Comparison of ENCODE assay signal across 8 mouse cellular contexts in the genomic region with DNA sequence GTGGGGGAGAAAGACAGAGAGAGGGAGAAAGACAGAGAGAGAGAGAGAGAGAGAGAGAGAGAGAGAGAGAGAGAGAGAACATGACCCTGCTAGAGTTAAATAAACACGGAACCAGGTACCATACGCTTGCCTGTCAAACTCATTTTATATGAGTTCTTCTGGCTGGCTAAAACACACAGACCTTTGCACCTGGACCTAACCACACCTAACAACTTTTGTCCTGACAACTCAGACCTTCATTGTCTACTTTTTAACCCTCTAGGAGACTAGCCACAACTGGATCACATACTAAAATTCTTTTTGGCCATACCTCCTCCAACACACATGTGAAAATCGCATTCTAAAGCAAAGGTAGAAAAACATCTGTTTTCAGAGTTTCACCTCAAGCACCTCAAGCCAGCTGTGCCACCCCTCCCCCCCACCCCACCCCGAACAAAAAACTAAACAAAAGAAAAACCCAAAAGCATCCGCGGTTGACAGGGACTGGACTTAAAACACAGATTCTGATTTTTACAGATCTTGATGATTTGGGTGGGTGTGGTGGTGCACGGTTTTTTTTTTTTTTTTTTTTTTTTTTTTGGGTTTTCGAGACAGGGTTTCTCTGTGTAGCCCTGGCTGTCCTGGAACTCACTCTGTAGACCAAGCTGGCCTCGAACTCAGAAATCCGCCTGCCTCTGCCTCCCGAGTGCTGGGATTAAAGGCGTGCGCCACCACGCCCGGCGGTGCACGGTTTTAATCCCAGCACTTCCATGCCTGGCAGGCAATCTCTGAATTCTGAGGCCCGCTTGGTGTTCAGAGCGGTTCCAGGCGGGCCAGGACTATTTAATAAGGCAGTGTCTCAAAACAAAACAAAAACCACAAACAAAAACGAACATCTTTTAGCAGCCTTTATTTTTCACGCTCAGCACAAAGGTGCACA. TPM values are rescaled to one million over a fixed set of nuclear protein-coding genes. Genes with fewer than 3 reads are reported as not detected.
A peak's percentile ranks its signal among the peaks of the same experiment; 100 is the strongest.
DNase-seq lines count a peak whose midpoint lies in the region; ATAC-seq and TF ChIP-seq lines count a peak whose summit lies in the region.

No protein-coding gene starts in this region.

- peaks cover 22% of the 10 kb centered on the region for H3K4me1 ChIP-seq in kidney, embryonic 16.5 days (ENCODE audit: insufficient read depth, low read length)
- H3K4me1 ChIP-seq in cortical plate, adult 2 months (ENCODE audit: control insufficient read depth, insufficient read depth, low read length): peaks cover 2% of the 10 kb centered on the region
- peaks cover 6% of the 10 kb centered on the region; the same call in 1 of the 2 replicates for H3K4me1 ChIP-seq in midbrain, postnatal 0 days (ENCODE audit: insufficient read depth, low read length)

- intact Hi-C loops in left cerebral cortex, postnatal 36 days (cut with DNase I): loop anchor here (1.0 to 5.0 kb wide), 3 partner anchors 49 to 139 kb away; a partner anchor contains a TSS

- TF ChIP-seq POLR2A in cortical plate, adult 2 months (IDR thresholded peaks at IDR 0.05; ENCODE audit: extremely low read depth, insufficient read depth, low read length): no peak

- 15% methylated on average over 19 of the region's 22 CpGs for WGBS in kidney, embryonic 16.5 days
- 20% methylated on average over 20 of the region's 22 CpGs for WGBS in midbrain, postnatal 0 days

- peak; percentile 14; the same call in 1 of the 2 replicates for ATAC-seq in kidney, embryonic 16.5 days (ENCODE audit: low FRiP score, low TSS enrichment)
- ATAC-seq in midbrain, postnatal 0 days (ENCODE audit: low FRiP score): peak; percentile 14

- H3K9ac ChIP-seq in kidney, embryonic 16.5 days (replicated peaks; ENCODE audit: low read length): peak overlapping the region; percentile 99
- peak overlapping the region; percentile 98 for H3K9ac ChIP-seq in midbrain, postnatal 0 days (replicated peaks; ENCODE audit: low read length, poor library complexity, severe bottlenecking)

- DNase-seq in kidney, postnatal 10 days: no peak
- peak; percentile 57 for DNase-seq in induced T-regulatory cell, adult 2 months (ENCODE audit: low read depth)
- no peak for DNase-seq in midbrain, postnatal 0 days (ENCODE audit: low spot score)
- DNase-seq in urinary bladder, postnatal 25 days (ENCODE audit: low spot score): no peak
- no peak for DNase-seq in B cell, adult 2 months
- no peak for DNase-seq in left cerebral cortex, postnatal 36 days (ENCODE audit: low spot score in 2 of 2)

- TF ChIP-seq CTCF in cortical plate, adult 2 months (IDR thresholded peaks at IDR 0.05; ENCODE audit: extremely low read depth, insufficient read depth, low read length): no peak
- TF ChIP-seq CTCF in midbrain, postnatal 0 days (IDR thresholded peaks at IDR 0.05): no peak

- H3K4me2 ChIP-seq in kidney, embryonic 16.5 days (replicated peaks; ENCODE audit: low read depth, low read length): peak overlapping the region; percentile 73
- H3K4me2 ChIP-seq in midbrain, postnatal 0 days (ENCODE audit: low read depth, low read length, poor library complexity, severe bottlenecking): peak overlapping the region; percentile 73

- no peaks in the 10 kb centered on the region; the same call in 1 of the 2 replicates for H3K36me3 ChIP-seq in kidney, embryonic 16.5 days (ENCODE audit: insufficient read depth, low read length)
- no peaks in the 10 kb centered on the region for H3K36me3 ChIP-seq in midbrain, postnatal 0 days (ENCODE audit: insufficient read depth, low read length)

- peak overlapping the region; percentile 99 for H3K27ac ChIP-seq in kidney, embryonic 16.5 days (ENCODE audit: low read length)
- H3K27ac ChIP-seq in cortical plate, adult 2 months (ENCODE audit: insufficient read depth, low read length): peak overlapping the region; percentile 98
- H3K27ac ChIP-seq in midbrain, postnatal 0 days (ENCODE audit: low read depth, low read length): peak overlapping the region; percentile 98

- no peaks in the 10 kb centered on the region for H3K27me3 ChIP-seq in kidney, embryonic 16.5 days (ENCODE audit: insufficient read depth, low read length)
- no peaks in the 10 kb centered on the region for H3K27me3 ChIP-seq in midbrain, postnatal 0 days (ENCODE audit: insufficient read depth, low read length)

- H3K4me3 ChIP-seq in kidney, embryonic 16.5 days (ENCODE audit: low read length): peak overlapping the region; percentile 84
- H3K4me3 ChIP-seq in cortical plate, adult 2 months (ENCODE audit: insufficient read depth, low read length): peak overlapping the region; percentile 99
- peak overlapping the region; percentile 95 for H3K4me3 ChIP-seq in midbrain, postnatal 0 days (ENCODE audit: low read depth, low read length)

- H3K9me3 ChIP-seq in kidney, embryonic 16.5 days (ENCODE audit: low read length): no peaks in the 10 kb centered on the region
- no peaks in the 10 kb centered on the region for H3K9me3 ChIP-seq in midbrain, postnatal 0 days (ENCODE audit: low read length)

RNA-seq across cellular contexts. Expression of a gene that starts 0.7 kb away (rescaled TPM):
- 8.5 and 14.5 TPM in 2 replicates for polyA plus RNA-seq in kidney, embryonic 16.5 days (2015; fragmentation: Nextera tagmentation; extraction: Ambion mirVana)
- polyA plus RNA-seq in cortical plate, adult 2 months (2012; rRNA removed): 32.4 and 34.4 TPM in 2 replicates
- 33.9 and 39.6 TPM in 2 replicates for total RNA-seq in midbrain, postnatal 0 days (2014; rRNA removed)
- polyA plus RNA-seq in midbrain, postnatal 0 days (2015; fragmentation: Nextera tagmentation; extraction: Ambion mirVana): 21.5 and 23.2 TPM in 2 replicates
- total RNA-seq in left cerebral cortex, postnatal 36 days (2021): 10 to 100 TPM; 51.0 to 51.4 TPM

RNA-seq across cellular contexts. Expression of a gene that starts 50.6 kb away (rescaled TPM):
- 74.0 and 74.3 TPM in 2 replicates for polyA plus RNA-seq in kidney, embryonic 16.5 days (2015; fragmentation: Nextera tagmentation; extraction: Ambion mirVana)
- polyA plus RNA-seq in cortical plate, adult 2 months (2012; rRNA removed): 109 and 110 TPM in 2 replicates
- 56.0 and 59.9 TPM in 2 replicates for total RNA-seq in midbrain, postnatal 0 days (2014; rRNA removed)
- 52.4 and 56.1 TPM in 2 replicates for polyA plus RNA-seq in midbrain, postnatal 0 days (2015; fragmentation: Nextera tagmentation; extraction: Ambion mirVana)
- 100 to 1,000 TPM; 105 to 109 TPM for total RNA-seq in left cerebral cortex, postnatal 36 days (2021)

RNA-seq across cellular contexts. Expression of a gene that starts 52.6 kb away (rescaled TPM):
- 11.4 and 12.3 TPM in 2 replicates for polyA plus RNA-seq in kidney, embryonic 16.5 days (2015; fragmentation: Nextera tagmentation; extraction: Ambion mirVana)
- polyA plus RNA-seq in cortical plate, adult 2 months (2012; rRNA removed): 70.9 and 72.0 TPM in 2 replicates
- total RNA-seq in midbrain, postnatal 0 days (2014; rRNA removed): 41.8 and 54.7 TPM in 2 replicates
- polyA plus RNA-seq in midbrain, postnatal 0 days (2015; fragmentation: Nextera tagmentation; extraction: Ambion mirVana): 6.5 and 7.8 TPM in 2 replicates
- 10 to 100 TPM; 91.4 to 98.7 TPM for total RNA-seq in left cerebral cortex, postnatal 36 days (2021)
